Mouse (Mus musculus) MEL (cell line): ENCODE results near the gene Bpifa1.

ENCODE experiments used
- CHD2 ChIP-seq: IDR thresholded peaks from 2 replicates; pipeline ENCODE4 v1.6.1; 2011; ENCODE audit warnings: low read length, improper control_type of control experiment
- CTCF ChIP-seq, 3 experiments: IDR thresholded peaks in 2 of 3; conservative IDR thresholded peaks in 1 of 3; 2 replicates each; pipeline ENCODE4 v1.5.1; 2011 to 2012; ENCODE audit warnings: low read length in 3 of 3, low read depth in 2 of 3, mild to moderate bottlenecking in 2 of 3, improper control_type of control experiment in 1 of 3, inconsistent platforms in 1 of 3, mixed read lengths in 1 of 3, moderate library complexity in 1 of 3; ENCODE audit not compliant: control insufficient read depth in 1 of 3, insufficient read depth in 1 of 3, poor library complexity in 1 of 3, severe bottlenecking in 1 of 3
- MAX ChIP-seq: IDR thresholded peaks from 2 replicates; pipeline ENCODE4 v1.6.1; 2011; ENCODE audit warnings: low read length, improper control_type of control experiment
- MYC ChIP-seq: IDR thresholded peaks from 2 replicates; pipeline ENCODE4 v1.6.1; 2011; ENCODE audit warnings: low read depth, mild to moderate bottlenecking, low read length, improper control_type of control experiment, moderate library complexity
- POLR2A ChIP-seq, 2 experiments: IDR thresholded peaks; 2 replicates each; pipeline ENCODE4 v1.6.1; 2011 to 2012; ENCODE audit warnings: low read length in 2 of 2, mild to moderate bottlenecking in 2 of 2, control low read depth in 1 of 2, improper control_type of control experiment in 1 of 2, low read depth in 1 of 2, moderate library complexity in 1 of 2; ENCODE audit not compliant: control insufficient read depth in 1 of 2, insufficient read depth in 1 of 2, poor library complexity in 1 of 2
- SIN3A ChIP-seq: IDR thresholded peaks from 2 replicates; pipeline ENCODE4 v1.6.1; 2012; ENCODE audit warnings: low read length, improper control_type of control experiment, inconsistent platforms
- USF2 ChIP-seq, 2 experiments: IDR thresholded peaks; 2 replicates each; pipeline ENCODE4 v1.6.1; 2011 to 2012; ENCODE audit warnings: improper control_type of control experiment in 2 of 2, low read length in 2 of 2, borderline replicate concordance in 1 of 2, inconsistent platforms in 1 of 2, low read depth in 1 of 2, mild to moderate bottlenecking in 1 of 2; ENCODE audit not compliant: insufficient read depth in 1 of 2

DNA sequence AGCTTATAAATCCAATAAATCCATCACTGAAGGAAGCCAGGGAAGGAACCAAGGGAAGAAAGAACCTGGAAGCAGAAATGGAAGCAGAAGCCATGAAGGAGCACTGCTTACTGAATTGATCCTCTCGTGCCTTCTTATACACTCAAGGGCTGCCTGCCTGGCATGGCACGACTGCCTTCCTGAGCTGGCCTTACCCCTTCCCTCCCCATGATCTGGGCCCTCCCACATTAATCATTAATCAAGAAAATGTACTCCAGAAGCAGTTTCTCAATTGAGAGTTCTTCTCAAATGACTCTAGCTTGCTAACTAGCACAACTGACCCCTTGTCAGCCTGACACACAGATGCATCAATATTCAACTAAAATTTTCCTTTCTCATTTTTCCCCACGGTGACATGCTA is 26.5 kb downstream of the Bpifa1 start:
- no peak for TF ChIP-seq SIN3A
- TF ChIP-seq CHD2 = no peak
- TF ChIP-seq MAX = no peak
- no peak for TF ChIP-seq MYC
- TF ChIP-seq USF2 (IDR thresholded peaks at IDR 0.05; ENCODE audit: borderline replicate concordance in 1 of 2, insufficient read depth in 1 of 2, low read depth in 1 of 2, low read length in 2 of 2) = no peak
- TF ChIP-seq POLR2A (IDR thresholded peaks at IDR 0.05; ENCODE audit: control insufficient read depth in 1 of 2, insufficient read depth in 1 of 2, low read depth in 1 of 2, low read length in 2 of 2, poor library complexity in 1 of 2) = no peak
- TF ChIP-seq CTCF (IDR thresholded peaks at IDR 0.05 in 2 of 3, conservative IDR thresholded peaks at IDR 0.05 in 1 of 3; ENCODE audit: control insufficient read depth in 1 of 3, insufficient read depth in 1 of 3, low read depth in 2 of 3, low read length in 3 of 3, poor library complexity in 1 of 3, severe bottlenecking in 1 of 3) = no peak
